Mouse (Mus musculus): ENCODE measurements around the gene Tlr12.

GRCm38 (mm10) chr4:128654505-128655381 lies 36.3 kb upstream of the Tlr12 start, which contains the start of gene Phc2:
- TF ChIP-seq POLR2A (IDR thresholded peaks at IDR 0.05; ENCODE audit: borderline replicate concordance, control insufficient read depth, low read depth, low read length) (no peak), CTCF (IDR thresholded peaks at IDR 0.05; ENCODE audit: control insufficient read depth, insufficient read depth, low read length) (no peak)
